Mouse (Mus musculus) retina, adult 2 months (tissue): Measurements from ENCODE around the gene Slc9a6.
A peak's percentile ranks its signal among the peaks of the same experiment; 100 is the strongest.

Source experiments
- DNase-seq: peaks from one replicate; pipeline ENCODE4 v3.0.0-alpha.2; 2012; ENCODE audit warnings: low read depth, low spot score

Slc9a6 gene

GRCm38 (mm10) chrX:56609623-56610317 lies at the start of gene Slc9a6:
Gene Slc9a6 (plus strand): TSS chrX:56609757.
- peak; percentile 51 for DNase-seq

DNA sequence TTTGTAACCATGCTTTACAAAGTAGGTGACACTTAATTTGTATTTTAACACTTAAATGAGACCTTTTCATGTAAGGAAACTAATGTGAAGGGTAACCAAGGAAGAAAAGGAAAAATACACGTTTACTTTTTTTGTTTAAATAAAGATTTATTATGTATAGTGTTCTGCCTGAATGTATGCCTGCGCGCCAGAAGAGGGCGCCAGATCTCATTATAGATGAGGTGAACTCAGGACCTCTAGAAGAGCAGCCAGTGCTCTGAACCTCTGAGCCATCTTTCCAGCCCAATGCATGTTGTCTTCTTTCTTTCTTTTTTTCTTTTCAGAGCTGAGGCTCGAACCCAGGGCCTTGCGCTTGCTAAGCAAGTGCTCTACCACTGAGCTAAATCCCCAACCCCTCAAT lies 37.1 kb upstream of the Slc9a6 start:
- no peak for DNase-seq

GRCm38 (mm10) chrX:56578200-56578599 lies 31.4 kb upstream of the Slc9a6 start:
- no peak for DNase-seq

DNA sequence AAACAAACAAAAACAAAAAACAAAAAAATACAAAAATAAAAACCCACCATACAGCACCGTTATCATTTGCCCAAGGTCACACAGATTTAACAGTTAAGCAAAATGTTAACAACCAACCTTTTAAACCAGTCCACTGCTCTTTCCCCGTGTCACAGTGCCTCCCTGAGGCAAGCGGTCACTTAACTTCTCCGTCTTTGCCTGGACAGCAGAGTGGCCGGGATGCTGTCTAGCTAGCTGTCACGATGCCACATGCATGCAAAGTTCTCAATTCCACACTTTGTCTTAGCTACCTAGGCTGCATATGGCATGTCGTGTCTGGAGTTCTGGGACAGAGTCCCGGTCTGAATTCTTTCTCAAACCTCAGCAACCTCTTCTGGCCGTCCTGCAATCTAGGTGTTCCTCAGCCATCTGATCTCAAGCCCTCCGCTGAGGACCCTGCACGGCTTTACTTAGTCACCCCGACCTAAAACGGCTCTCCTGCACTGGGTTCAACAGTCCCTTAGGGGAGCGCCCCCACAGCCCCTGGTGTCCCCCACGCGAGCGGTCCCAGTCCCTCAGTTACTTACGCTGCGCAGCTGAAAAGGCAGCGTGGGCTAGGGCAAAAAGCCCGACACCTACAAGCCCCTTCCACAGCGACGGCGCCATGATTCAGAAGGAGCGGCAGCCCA lies 12.2 kb upstream of the Slc9a6 start:
- DNase-seq, result no peak

- peak; percentile 84 for DNase-seq
Measured at GRCm38 (mm10) chrX:56597887-56598640, 11.5 kb upstream of the Slc9a6 start, which contains the start of gene Mmgt1. Gene Mmgt1 (minus strand): TSS chrX:56598069.

- DNase-seq, result no peak
Measured at GRCm38 (mm10) chrX:56606536-56606935, 3.0 kb upstream of the Slc9a6 start.

GRCm38 (mm10) chrX:56607032-56607710 lies 2.4 kb upstream of the Slc9a6 start:
- no peak for DNase-seq

GRCm38 (mm10) chrX:56609285-56609622 lies 303 bp upstream of the Slc9a6 start:
- DNase-seq, result no peak

GRCm38 (mm10) chrX:56610318-56610694 lies 749 bp downstream of the Slc9a6 start:
- DNase-seq, result no peak

- DNase-seq, result no peak
Measured at GRCm38 (mm10) chrX:56615236-56615635, 5.7 kb downstream of the Slc9a6 start.

DNA sequence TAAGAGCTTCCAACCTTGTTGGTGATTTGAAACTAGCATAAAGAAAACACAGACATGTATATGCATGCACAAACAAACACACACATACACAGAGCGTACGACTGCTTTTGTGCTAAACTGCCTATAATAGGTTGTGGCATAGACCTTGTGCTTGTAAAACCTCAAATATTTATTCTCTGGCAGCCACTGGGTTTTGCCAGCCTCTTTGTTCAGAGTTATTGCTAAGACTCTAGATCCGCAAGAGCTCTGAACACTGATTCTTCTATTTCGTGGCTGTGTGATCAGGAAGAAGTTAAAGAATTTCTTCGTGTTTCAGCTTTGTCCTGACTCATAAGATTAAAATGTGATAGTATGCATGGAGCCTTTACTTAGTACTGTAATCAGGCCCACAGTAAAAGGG lies 26.6 kb downstream of the Slc9a6 start:
- DNase-seq, result no peak

- no peak for DNase-seq
Measured at GRCm38 (mm10) chrX:56640066-56640465, 30.5 kb downstream of the Slc9a6 start.

DNA sequence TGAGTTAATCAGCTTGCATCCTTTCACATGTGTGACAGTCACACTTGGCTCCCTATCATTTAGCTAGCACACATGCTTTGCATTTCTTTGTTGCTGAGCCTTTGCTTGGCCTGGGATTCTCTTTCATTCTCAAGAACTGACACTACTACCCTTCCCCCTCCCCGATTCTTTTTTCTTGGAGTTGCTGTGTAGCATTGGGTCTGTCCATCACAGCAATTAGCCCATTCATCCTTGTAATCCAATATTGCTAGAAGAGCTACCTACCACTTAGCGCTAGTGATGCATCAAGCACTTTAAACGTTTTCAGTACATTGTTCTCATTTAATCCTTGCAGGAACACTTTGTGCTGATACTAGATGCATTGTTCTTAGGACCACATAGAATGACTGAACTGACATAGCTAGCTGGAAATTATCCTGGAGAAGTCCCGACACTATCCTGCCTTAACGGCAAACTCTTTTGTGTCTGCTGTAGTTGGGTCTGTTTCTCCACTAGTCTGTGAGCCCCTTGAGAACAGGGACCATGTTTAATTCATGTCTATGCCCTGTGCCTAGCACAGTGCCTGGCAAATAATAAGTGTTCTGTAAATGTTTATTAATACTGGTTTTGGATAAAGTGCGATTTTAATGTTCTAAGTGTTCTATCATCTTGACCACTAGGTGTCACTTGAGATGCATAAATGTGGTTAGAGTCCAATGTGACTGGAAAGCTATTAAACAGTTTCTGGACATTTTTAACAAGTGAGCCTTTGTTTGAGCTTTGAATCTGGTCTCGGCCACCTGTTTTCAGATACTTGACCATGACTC lies 40.2 kb downstream of the Slc9a6 start:
- no peak for DNase-seq

DNA sequence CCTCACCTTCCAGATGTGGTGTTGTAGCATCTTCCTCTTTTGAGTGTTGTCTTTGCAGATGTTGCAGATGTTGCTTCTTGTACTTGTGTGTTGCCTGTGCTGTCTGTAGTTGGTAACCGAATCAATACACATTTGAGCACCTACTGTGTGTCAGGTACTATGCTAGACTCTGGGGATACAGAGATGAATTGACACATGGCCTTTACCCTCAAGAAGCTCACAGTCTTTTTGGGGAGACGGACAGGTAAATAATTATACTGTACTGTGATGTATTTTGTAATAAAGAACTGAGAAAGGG lies 40.7 kb downstream of the Slc9a6 start:
- no peak for DNase-seq

DNA sequence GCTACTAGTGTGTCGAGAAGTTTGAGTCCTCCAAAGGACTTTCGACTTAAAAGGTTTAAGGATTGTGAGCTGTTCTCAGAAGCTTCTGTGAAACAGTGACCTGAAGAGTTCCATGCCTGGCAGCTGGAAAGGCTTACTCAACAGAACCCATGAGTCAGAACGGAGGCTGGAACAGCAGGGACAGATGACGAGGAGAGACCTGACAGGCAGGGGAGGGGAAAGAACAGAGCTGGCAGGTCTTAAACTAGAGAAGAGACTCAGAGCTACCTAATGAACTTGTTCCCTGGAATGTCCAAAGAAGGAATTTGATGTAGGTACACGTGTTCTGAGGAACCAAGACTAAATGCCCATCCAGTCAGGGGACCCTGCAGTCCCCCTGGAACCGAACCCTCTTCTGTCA lies 41.3 kb downstream of the Slc9a6 start:
- no peak for DNase-seq

GRCm38 (mm10) chrX:56651738-56652137 lies 42.2 kb downstream of the Slc9a6 start:
- no peak for DNase-seq

- no peak for DNase-seq
Measured at GRCm38 (mm10) chrX:56655686-56656085, 46.1 kb downstream of the Slc9a6 start.

DNA sequence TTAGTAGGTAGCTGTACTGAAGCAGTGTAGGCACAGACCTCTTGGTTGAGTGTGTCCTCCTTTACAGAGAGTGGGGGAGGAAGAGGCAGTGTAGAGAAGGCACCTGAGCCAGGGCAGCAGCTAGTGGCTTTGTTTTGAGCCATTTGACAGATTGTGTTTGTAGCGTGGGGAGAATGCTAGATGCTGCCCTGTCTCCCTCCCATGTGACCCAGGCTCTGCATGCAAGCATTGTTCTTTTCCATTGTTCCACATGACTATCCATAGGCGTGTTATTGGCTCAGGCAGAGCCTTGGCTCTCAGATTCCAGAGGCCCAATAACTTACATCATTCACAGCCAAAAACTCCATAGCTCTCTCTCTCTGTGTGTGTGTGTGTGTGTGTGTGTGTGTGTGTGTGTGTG lies 49.7 kb downstream of the Slc9a6 start:
- no peak for DNase-seq

GRCm38 (mm10) chrX:56661143-56661542 lies 51.6 kb downstream of the Slc9a6 start:
- no peak for DNase-seq

DNA sequence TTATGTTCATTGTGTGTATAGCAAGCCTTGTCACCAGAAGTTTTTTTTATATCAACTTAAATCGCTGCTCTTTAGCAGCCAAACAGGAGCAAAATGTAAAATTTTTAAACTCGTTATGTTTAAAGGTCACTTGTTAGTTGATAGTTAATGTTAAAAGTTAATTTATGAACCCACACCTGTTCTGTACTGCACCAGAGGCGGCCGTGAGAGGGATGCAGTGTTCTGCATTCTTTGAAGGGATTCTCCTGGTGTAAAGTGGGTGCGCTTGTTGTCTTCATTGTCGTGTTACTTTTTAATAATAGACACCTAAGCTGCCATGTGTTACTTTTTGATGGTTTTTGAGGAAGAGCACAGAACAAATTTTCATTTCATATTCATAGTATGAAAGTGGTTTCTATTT lies 52.8 kb downstream of the Slc9a6 start:
- DNase-seq, result no peak

GRCm38 (mm10) chrX:56663377-56663776 lies 53.8 kb downstream of the Slc9a6 start:
- DNase-seq, result no peak
